Mouse (Mus musculus) heart, embryonic 13.5 days (tissue): ENCODE results near the gene Trpm4. TPM values are rescaled to one million over a fixed set of nuclear protein-coding genes. Genes with fewer than 3 reads are reported as not detected.

Source experiments
- ATAC-seq: fragments of 200-750 bp; cut with Nextera tagmentation; 2 replicates; pipeline ENCODE4 v1.8.0; 2017; ENCODE audit warnings: moderate TSS enrichment; ENCODE audit not compliant: insufficient number of reproducible peaks, low FRiP score, low TSS enrichment; ENCODE audit errors: extremely low read depth
- H3K27ac ChIP-seq: fragments of 300-500 bp; sonication (generic); replicated peaks from 2 replicates; pipeline ENCODE4 v1.5.1; 2015; ENCODE audit warnings: moderate library complexity, mild to moderate bottlenecking, inconsistent platforms
- H3K27me3 ChIP-seq: fragments of 300-500 bp; sonication (generic); replicated peaks from 2 replicates; pipeline ENCODE4 v1.6.1; 2015; ENCODE audit warnings: mild to moderate bottlenecking, inconsistent platforms
- H3K36me3 ChIP-seq: fragments of 300-500 bp; sonication (generic); 2 replicates; pipeline ENCODE4 v1.6.1; 2015; ENCODE audit warnings: mild to moderate bottlenecking, inconsistent platforms
- H3K4me1 ChIP-seq: fragments of 300-500 bp; sonication (generic); 2 replicates; pipeline ENCODE4 v1.6.1; 2015; ENCODE audit warnings: inconsistent platforms
- H3K4me2 ChIP-seq: fragments of 300-500 bp; sonication (generic); 2 replicates; pipeline ENCODE4 v1.6.1; 2015; ENCODE audit warnings: inconsistent platforms, mild to moderate bottlenecking, moderate library complexity
- H3K4me3 ChIP-seq: fragments of 300-500 bp; sonication (generic); 2 replicates; pipeline ENCODE4 v1.5.1; 2015; ENCODE audit warnings: moderate library complexity, mild to moderate bottlenecking, inconsistent platforms
- H3K9ac ChIP-seq: fragments of 300-500 bp; sonication (generic); 2 replicates; pipeline ENCODE4 v1.6.1; 2015; ENCODE audit warnings: inconsistent platforms, mild to moderate bottlenecking, moderate library complexity
- H3K9me3 ChIP-seq: fragments of 300-500 bp; sonication (generic); 2 replicates; pipeline ENCODE4 v1.6.1; 2016; ENCODE audit warnings: inconsistent platforms
- WGBS: fragments of 180-500 bp; shearing (Covaris S2); methylation state at CpG from one replicate; pipeline ENCODE4 v1.1.7; 2015; ENCODE audit warnings: mixed read lengths; 5-methylcytosine and 5-hydroxymethylcytosine counted together
- polyA plus RNA-seq: library from polyadenylated mRNA; unstranded; fragments of >200 nt; fragmentation: Nextera tagmentation; extraction: Ambion mirVana; gene quantifications from 2 replicates; pipeline ENCODE4 v1.2.1, GENCODE M21; 2015

Trpm4 gene
- polyA plus RNA-seq, 1 experiment from 2014 or later = 12.7 TPM

GRCm38 (mm10) chr7:45331502-45331901, 2.1 kb downstream of the Trpm4 start:
- peaks cover 61% of the 10 kb centered on the region for H3K4me1 ChIP-seq
- WGBS = 73% methylated on average over 6 of the region's 6 CpGs
- H3K36me3 ChIP-seq = peaks cover 13% of the 10 kb centered on the region

GRCm38 (mm10) chr7:45328841-45329475, 4.6 kb downstream of the Trpm4 start:
- Histone ChIP-seq H3K27ac (peak overlapping the region; percentile 92), H3K27me3 (no peaks in the 10 kb centered on the region), H3K36me3 (peaks cover 36% of the 10 kb centered on the region), H3K9me3 (peaks cover 3% of the 10 kb centered on the region; the same call in 1 of the 2 replicates), H3K4me2 (peak overlapping the region; percentile 18; the same call in 1 of the 2 replicates), H3K4me3 (no peak overlapping the region), H3K4me1 (peaks cover 41% of the 10 kb centered on the region), H3K9ac (peak overlapping the region; percentile 67)
- WGBS = 52% methylated on average over 13 of the region's 13 CpGs
- ATAC-seq = no peak

More at GRCm38 (mm10) chr7:45331502-45331901, 2.1 kb downstream of the Trpm4 start:
- H3K4me2 ChIP-seq = no peak overlapping the region
- ATAC-seq = no peak
- H3K27me3 ChIP-seq = no peaks in the 10 kb centered on the region
- no peaks in the 10 kb centered on the region for H3K9me3 ChIP-seq
- H3K9ac ChIP-seq = no peak overlapping the region
- H3K27ac ChIP-seq = no peak overlapping the region
- H3K4me3 ChIP-seq = no peak overlapping the region

GRCm38 (mm10) chr7:45325800-45326199, 7.8 kb downstream of the Trpm4 start:
- Histone ChIP-seq H3K27ac (no peak overlapping the region), H3K4me2 (no peak overlapping the region), H3K9me3 (peaks cover 3% of the 10 kb centered on the region; the same call in 1 of the 2 replicates), H3K9ac (no peak overlapping the region), H3K36me3 (peaks cover 63% of the 10 kb centered on the region), H3K27me3 (no peaks in the 10 kb centered on the region), H3K4me1 (peaks cover 15% of the 10 kb centered on the region), H3K4me3 (no peak overlapping the region)
- no peak for ATAC-seq

- no peak for ATAC-seq
- Histone ChIP-seq H3K9ac (no peak overlapping the region), H3K9me3 (peaks cover 3% of the 10 kb centered on the region; the same call in 1 of the 2 replicates), H3K27me3 (no peaks in the 10 kb centered on the region), H3K27ac (no peak overlapping the region), H3K36me3 (peaks cover 82% of the 10 kb centered on the region), H3K4me2 (no peak overlapping the region), H3K4me3 (no peak overlapping the region), H3K4me1 (0 out of 2 replicates have a peak, but pooled peaks cover 3% of the 10 kb centered on the region)
- 84% methylated on average over 5 of the region's 5 CpGs for WGBS
Measured at GRCm38 (mm10) chr7:45323069-45323468, 10.5 kb downstream of the Trpm4 start.

- ATAC-seq = no peak
- H3K27me3 ChIP-seq = no peaks in the 10 kb centered on the region
- no peak overlapping the region for H3K4me3 ChIP-seq
- no peaks in the 10 kb centered on the region for H3K4me1 ChIP-seq
- H3K36me3 ChIP-seq = peaks cover 88% of the 10 kb centered on the region
- WGBS = 80% methylated on average over 4 of the region's 4 CpGs
- no peak overlapping the region for H3K27ac ChIP-seq
- no peak overlapping the region for H3K9ac ChIP-seq
- H3K9me3 ChIP-seq = peaks cover 3% of the 10 kb centered on the region; the same call in 1 of the 2 replicates
- H3K4me2 ChIP-seq = no peak overlapping the region
Measured at GRCm38 (mm10) chr7:45322245-45322644, 11.3 kb downstream of the Trpm4 start.

- H3K4me1 ChIP-seq = peaks cover 21% of the 10 kb centered on the region
- H3K27ac ChIP-seq = no peak overlapping the region
- peaks cover 62% of the 10 kb centered on the region for H3K36me3 ChIP-seq
- no peak overlapping the region for H3K4me3 ChIP-seq
- 85% methylated on average over 14 of the region's 14 CpGs for WGBS
- no peaks in the 10 kb centered on the region for H3K27me3 ChIP-seq
- ATAC-seq = no peak
- no peak overlapping the region for H3K4me2 ChIP-seq
- no peak overlapping the region for H3K9ac ChIP-seq
- H3K9me3 ChIP-seq = no peaks in the 10 kb centered on the region
Measured at GRCm38 (mm10) chr7:45316536-45316935, 17.0 kb downstream of the Trpm4 start.

- Histone ChIP-seq H3K27me3 (no peaks in the 10 kb centered on the region), H3K9ac (no peak overlapping the region), H3K4me2 (no peak overlapping the region), H3K4me1 (peaks cover 21% of the 10 kb centered on the region), H3K9me3 (no peaks in the 10 kb centered on the region), H3K36me3 (peaks cover 61% of the 10 kb centered on the region), H3K4me3 (no peak overlapping the region), H3K27ac (no peak overlapping the region)
- ATAC-seq = no peak
- WGBS = 80% methylated on average over 10 of the region's 10 CpGs
Measured at GRCm38 (mm10) chr7:45315182-45315701, 18.3 kb downstream of the Trpm4 start.

- 40% methylated on average over 9 of the region's 9 CpGs for WGBS
- H3K4me2 ChIP-seq = no peak overlapping the region
Measured at GRCm38 (mm10) chr7:45313495-45313894, 20.1 kb downstream of the Trpm4 start.

GRCm38 (mm10) chr7:45312686-45313453, 20.7 kb downstream of the Trpm4 start:
- H3K4me2 ChIP-seq = no peak overlapping the region
- WGBS = 32% methylated on average over 10 of the region's 10 CpGs
- no peak for ATAC-seq

More at GRCm38 (mm10) chr7:45313495-45313894, 20.1 kb downstream of the Trpm4 start:
- no peak overlapping the region for H3K4me3 ChIP-seq
- H3K9me3 ChIP-seq = no peaks in the 10 kb centered on the region
- H3K27me3 ChIP-seq = no peaks in the 10 kb centered on the region
- peaks cover 59% of the 10 kb centered on the region for H3K36me3 ChIP-seq
- ATAC-seq = no peak
- H3K9ac ChIP-seq = peak overlapping the region; percentile 33; the same call in 1 of the 2 replicates
- H3K4me1 ChIP-seq = peaks cover 21% of the 10 kb centered on the region
- H3K27ac ChIP-seq = peak overlapping the region; percentile 61

GRCm38 (mm10) chr7:45312023-45312422, 21.6 kb downstream of the Trpm4 start:
- Histone ChIP-seq H3K4me2 (no peak overlapping the region), H3K9me3 (no peaks in the 10 kb centered on the region), H3K9ac (no peak overlapping the region), H3K27ac (0 out of 2 replicates have a peak overlapping the region, but pooled peaks have one; percentile 7), H3K27me3 (no peaks in the 10 kb centered on the region), H3K36me3 (peaks cover 58% of the 10 kb centered on the region), H3K4me1 (peaks cover 21% of the 10 kb centered on the region), H3K4me3 (no peak overlapping the region)
- 34% methylated on average over 8 of the region's 8 CpGs for WGBS
- no peak for ATAC-seq

More at GRCm38 (mm10) chr7:45312686-45313453, 20.7 kb downstream of the Trpm4 start:
- Histone ChIP-seq H3K36me3 (peaks cover 59% of the 10 kb centered on the region), H3K27ac (peak overlapping the region; percentile 61; the same call in 1 of the 2 replicates), H3K9me3 (no peaks in the 10 kb centered on the region), H3K27me3 (no peaks in the 10 kb centered on the region), H3K4me3 (no peak overlapping the region), H3K9ac (peak overlapping the region; percentile 33; the same call in 1 of the 2 replicates), H3K4me1 (peaks cover 21% of the 10 kb centered on the region)

- Histone ChIP-seq H3K4me2 (no peak overlapping the region), H3K4me3 (no peak overlapping the region), H3K9ac (no peak overlapping the region), H3K27me3 (no peaks in the 10 kb centered on the region), H3K9me3 (no peaks in the 10 kb centered on the region), H3K4me1 (peaks cover 21% of the 10 kb centered on the region), H3K27ac (no peak overlapping the region), H3K36me3 (peaks cover 54% of the 10 kb centered on the region)
- ATAC-seq = no peak
- WGBS = 18% methylated on average over 9 of the region's 9 CpGs
Measured at GRCm38 (mm10) chr7:45309455-45309854, 24.1 kb downstream of the Trpm4 start.
